Mouse (Mus musculus): ENCODE measurements around the gene Rps29.

The Rps29 gene

GRCm38 (mm10) chr12:69130486-69130885, 28.5 kb downstream of the Rps29 start:
- no peak for DNase-seq (ENCODE audit: low spot score in 2 of 2)

- peak; percentile 1 to 4 for DNase-seq (ENCODE audit: low spot score in 2 of 2)
Measured at GRCm38 (mm10) chr12:69129634-69130310, 29.2 kb downstream of the Rps29 start.

GRCm38 (mm10) chr12:69127626-69128025, 31.4 kb downstream of the Rps29 start:
- no peak for DNase-seq (ENCODE audit: low spot score in 2 of 2)

- peak; percentile 1 to 18 for DNase-seq (ENCODE audit: low spot score in 2 of 2)
Measured at GRCm38 (mm10) chr12:69127170-69127569, 31.8 kb downstream of the Rps29 start.

GRCm38 (mm10) chr12:69125066-69125465, 33.9 kb downstream of the Rps29 start:
- DNase-seq (ENCODE audit: low spot score in 2 of 2), result no peak

GRCm38 (mm10) chr12:69122801-69123200, 36.2 kb downstream of the Rps29 start:
- no peak for DNase-seq (ENCODE audit: low spot score in 2 of 2)

- no peak for DNase-seq (ENCODE audit: low spot score in 2 of 2)
Measured at GRCm38 (mm10) chr12:69119908-69120307, 39.1 kb downstream of the Rps29 start.

All from spleen, postnatal 36 days (tissue).